Mouse (Mus musculus): ENCODE measurements around the gene Rhbdl2. TPM values are rescaled to one million over a fixed set of nuclear protein-coding genes. Genes with fewer than 3 reads are reported as not detected.

Gene Rhbdl2
- polyA plus RNA-seq, 2 experiments, result 4.1 to 4.9 TPM

DNA sequence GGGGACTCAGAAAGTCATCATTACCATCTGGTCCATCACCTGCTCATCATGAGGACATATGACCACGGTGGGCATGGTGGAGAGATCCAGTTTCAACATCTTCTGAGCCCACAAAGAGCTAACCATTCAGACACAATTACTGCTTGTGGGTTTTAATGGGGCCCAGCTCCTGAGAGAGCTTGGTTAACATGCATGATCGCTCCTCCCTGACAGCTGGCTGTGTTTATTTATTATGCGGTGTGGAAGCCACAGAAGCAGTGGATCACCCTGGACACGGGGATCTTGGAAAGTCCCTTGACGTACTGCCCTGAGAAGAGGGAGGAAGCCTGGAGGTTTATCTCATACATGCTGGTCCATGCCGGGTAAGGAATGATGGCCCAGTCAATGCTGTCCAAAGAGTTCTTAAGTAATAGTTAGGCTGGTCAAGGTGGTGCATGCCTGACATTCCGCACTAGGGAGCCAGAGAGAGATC lies 26.4 kb downstream of the Rhbdl2 start:
- WGBS, result 71% methylated on average over 7 of the region's 7 CpGs

DNA sequence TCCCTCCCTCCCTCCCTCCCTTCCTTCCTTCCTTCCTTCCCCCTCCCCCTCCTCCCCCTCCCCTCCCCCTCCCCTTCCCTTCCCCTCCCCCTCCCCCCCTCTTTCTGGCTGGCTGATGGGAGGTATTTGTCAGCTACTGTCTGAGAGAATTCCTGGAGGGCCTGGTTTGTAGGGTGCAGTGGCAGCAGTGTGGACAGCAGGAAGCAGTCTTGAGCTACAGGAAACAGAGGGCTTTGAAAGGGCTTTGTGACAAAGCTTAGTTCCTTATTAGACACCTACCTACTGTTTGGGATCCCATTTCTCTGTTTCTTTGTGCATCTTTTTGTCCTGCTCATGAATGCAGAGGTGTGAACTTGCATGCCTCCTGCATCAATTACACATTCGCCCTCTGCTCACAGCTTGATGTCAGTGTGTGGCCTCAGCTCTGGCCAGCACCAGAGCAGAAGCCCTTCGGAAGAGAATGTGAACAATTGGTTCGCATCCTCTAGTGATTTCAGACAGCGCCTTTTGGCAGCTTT lies 31.5 kb downstream of the Rhbdl2 start:
- no peak for TF ChIP-seq POLR2A (IDR thresholded peaks at IDR 0.05; ENCODE audit: borderline replicate concordance, extremely low read depth, insufficient read depth, insufficient read length)
- 40% methylated on average over 4 of the region's 4 CpGs for WGBS
- Histone ChIP-seq H3K9me3 (ENCODE audit: control insufficient read depth, low read length) (no peaks in the 10 kb centered on the region), H3K4me2 (replicated peaks; ENCODE audit: low read depth, low read length, severe bottlenecking) (no peak overlapping the region), H3K27me3 (ENCODE audit: control insufficient read depth, insufficient read depth, low read length) (no peaks in the 10 kb centered on the region), H3K9ac (ENCODE audit: low read depth, low read length, severe bottlenecking) (no peak overlapping the region), H3K4me3 (replicated peaks; ENCODE audit: low read length) (no peak overlapping the region), H3K36me3 (ENCODE audit: control insufficient read depth, insufficient read depth, low read length) (no peaks in the 10 kb centered on the region), H3K27ac (replicated peaks; ENCODE audit: low read depth, low read length) (no peak overlapping the region), H3K4me1 (ENCODE audit: control insufficient read depth, insufficient read depth, low read length) (no peaks in the 10 kb centered on the region)
- DNase-seq (ENCODE audit: low spot score), result no peak
- no peak for ATAC-seq (ENCODE audit: low FRiP score, low read depth)

More for the DNA sequence above, 26.4 kb downstream of the Rhbdl2 start:
- Histone ChIP-seq H3K4me2 (replicated peaks; ENCODE audit: low read depth, low read length, severe bottlenecking) (no peak overlapping the region), H3K27me3 (ENCODE audit: control insufficient read depth, insufficient read depth, low read length) (no peaks in the 10 kb centered on the region), H3K27ac (replicated peaks; ENCODE audit: low read depth, low read length) (no peak overlapping the region), H3K36me3 (ENCODE audit: control insufficient read depth, insufficient read depth, low read length) (no peaks in the 10 kb centered on the region), H3K9ac (ENCODE audit: low read depth, low read length, severe bottlenecking) (no peak overlapping the region), H3K4me3 (replicated peaks; ENCODE audit: low read length) (no peak overlapping the region), H3K9me3 (ENCODE audit: control insufficient read depth, low read length) (no peaks in the 10 kb centered on the region), H3K4me1 (ENCODE audit: control insufficient read depth, insufficient read depth, low read length) (no peaks in the 10 kb centered on the region)
- TF ChIP-seq POLR2A (IDR thresholded peaks at IDR 0.05; ENCODE audit: borderline replicate concordance, extremely low read depth, insufficient read depth, insufficient read length), result no peak
- no peak for DNase-seq (ENCODE audit: low spot score)
- no peak for ATAC-seq (ENCODE audit: low FRiP score, low read depth)

- 86% methylated on average over 8 of the region's 8 CpGs for WGBS
- H3K36me3 ChIP-seq (ENCODE audit: control insufficient read depth, insufficient read depth, low read length), result no peaks in the 10 kb centered on the region
- no peaks in the 10 kb centered on the region for H3K4me1 ChIP-seq (ENCODE audit: control insufficient read depth, insufficient read depth, low read length)
- no peak overlapping the region for H3K9ac ChIP-seq (ENCODE audit: low read depth, low read length, severe bottlenecking)
- TF ChIP-seq POLR2A (IDR thresholded peaks at IDR 0.05; ENCODE audit: borderline replicate concordance, extremely low read depth, insufficient read depth, insufficient read length), result no peak
- no peaks in the 10 kb centered on the region for H3K27me3 ChIP-seq (ENCODE audit: control insufficient read depth, insufficient read depth, low read length)
- ATAC-seq (ENCODE audit: low FRiP score, low read depth) (no peak), DNase-seq (ENCODE audit: low spot score) (no peak)
- no peak overlapping the region for H3K27ac ChIP-seq (replicated peaks; ENCODE audit: low read depth, low read length)
- no peaks in the 10 kb centered on the region for H3K9me3 ChIP-seq (ENCODE audit: control insufficient read depth, low read length)
- H3K4me2 ChIP-seq (replicated peaks; ENCODE audit: low read depth, low read length, severe bottlenecking), result no peak overlapping the region
- no peak overlapping the region for H3K4me3 ChIP-seq (replicated peaks; ENCODE audit: low read length)
Observed at GRCm38 (mm10) chr4:123842126-123842525, 54.5 kb downstream of the Rhbdl2 start.

DNA sequence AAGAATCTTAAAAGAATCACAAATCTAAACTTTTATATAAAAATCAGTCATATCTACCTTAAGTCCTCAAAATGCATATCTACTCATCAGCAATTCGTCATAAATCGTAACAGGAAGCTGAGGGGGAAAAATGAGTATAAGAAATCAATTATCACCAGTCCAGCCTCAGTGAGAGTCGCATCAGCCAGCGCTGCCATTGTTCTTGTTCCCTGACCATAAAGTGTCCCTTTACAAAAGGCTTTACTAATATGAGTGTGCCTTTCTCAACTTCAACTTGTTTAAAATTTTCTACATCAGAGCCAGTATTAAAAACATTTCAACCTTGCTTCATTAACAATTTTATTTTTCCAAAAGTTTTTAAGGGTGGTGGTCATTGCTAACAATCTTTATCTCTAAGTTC lies 69.2 kb downstream of the Rhbdl2 start:
- H3K4me3 ChIP-seq (replicated peaks; ENCODE audit: low read length), result no peak overlapping the region
- no peaks in the 10 kb centered on the region for H3K36me3 ChIP-seq (ENCODE audit: control insufficient read depth, insufficient read depth, low read length)
- H3K9ac ChIP-seq (ENCODE audit: low read depth, low read length, severe bottlenecking), result no peak overlapping the region
- TF ChIP-seq POLR2A (IDR thresholded peaks at IDR 0.05; ENCODE audit: borderline replicate concordance, extremely low read depth, insufficient read depth, insufficient read length), result no peak
- no peaks in the 10 kb centered on the region for H3K27me3 ChIP-seq (ENCODE audit: control insufficient read depth, insufficient read depth, low read length)
- DNase-seq (ENCODE audit: low spot score) (no peak), ATAC-seq (ENCODE audit: low FRiP score, low read depth) (no peak)
- H3K4me1 ChIP-seq (ENCODE audit: control insufficient read depth, insufficient read depth, low read length), result no peaks in the 10 kb centered on the region
- WGBS, result 66% methylated on average over 4 of the region's 4 CpGs
- no peaks in the 10 kb centered on the region for H3K9me3 ChIP-seq (ENCODE audit: control insufficient read depth, low read length)
- H3K4me2 ChIP-seq (replicated peaks; ENCODE audit: low read depth, low read length, severe bottlenecking), result no peak overlapping the region
- H3K27ac ChIP-seq (replicated peaks; ENCODE audit: low read depth, low read length), result no peak overlapping the region

DNA sequence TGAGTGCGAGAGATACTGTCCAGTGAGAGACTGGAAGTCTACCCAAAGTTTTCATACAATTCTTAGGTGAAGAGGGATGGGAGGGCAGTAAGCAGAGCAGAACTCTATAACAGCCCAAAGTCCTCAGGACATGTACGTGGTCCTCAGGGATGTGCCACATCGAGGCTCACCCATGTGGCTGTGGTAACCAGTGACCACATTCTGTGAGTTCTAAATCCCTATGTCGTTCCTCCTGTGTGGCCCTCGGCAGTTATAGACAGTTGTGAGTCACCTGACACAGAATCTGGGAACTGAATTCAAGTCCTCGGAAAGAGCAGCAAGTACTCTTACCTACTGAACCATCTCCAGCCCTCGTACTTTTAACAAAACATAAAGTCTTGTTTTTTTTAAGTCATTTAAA lies 70.4 kb downstream of the Rhbdl2 start:
- no peak overlapping the region for H3K9ac ChIP-seq (ENCODE audit: low read depth, low read length, severe bottlenecking)
- no peak overlapping the region for H3K4me3 ChIP-seq (replicated peaks; ENCODE audit: low read length)
- DNase-seq (ENCODE audit: low spot score), result no peak
- H3K36me3 ChIP-seq (ENCODE audit: control insufficient read depth, insufficient read depth, low read length), result no peaks in the 10 kb centered on the region
- no peak for TF ChIP-seq POLR2A (IDR thresholded peaks at IDR 0.05; ENCODE audit: borderline replicate concordance, extremely low read depth, insufficient read depth, insufficient read length)
- ATAC-seq (ENCODE audit: low FRiP score, low read depth), result no peak
- WGBS, result 84% methylated on average over 7 of the region's 7 CpGs
- H3K4me1 ChIP-seq (ENCODE audit: control insufficient read depth, insufficient read depth, low read length), result no peaks in the 10 kb centered on the region
- no peak overlapping the region for H3K27ac ChIP-seq (replicated peaks; ENCODE audit: low read depth, low read length)
- no peaks in the 10 kb centered on the region; the same call in 1 of the 2 replicates for H3K9me3 ChIP-seq (ENCODE audit: control insufficient read depth, low read length)
- H3K4me2 ChIP-seq (replicated peaks; ENCODE audit: low read depth, low read length, severe bottlenecking), result no peak overlapping the region
- H3K27me3 ChIP-seq (ENCODE audit: control insufficient read depth, insufficient read depth, low read length), result no peaks in the 10 kb centered on the region
